Mouse (Mus musculus): ENCODE results near the gene Dnah11. TPM values are rescaled to one million over a fixed set of nuclear protein-coding genes. Genes with fewer than 3 reads are reported as not detected.

Gene Dnah11
- polyA plus RNA-seq, 1 experiment from 2014 or later = 0.05 TPM

DNA sequence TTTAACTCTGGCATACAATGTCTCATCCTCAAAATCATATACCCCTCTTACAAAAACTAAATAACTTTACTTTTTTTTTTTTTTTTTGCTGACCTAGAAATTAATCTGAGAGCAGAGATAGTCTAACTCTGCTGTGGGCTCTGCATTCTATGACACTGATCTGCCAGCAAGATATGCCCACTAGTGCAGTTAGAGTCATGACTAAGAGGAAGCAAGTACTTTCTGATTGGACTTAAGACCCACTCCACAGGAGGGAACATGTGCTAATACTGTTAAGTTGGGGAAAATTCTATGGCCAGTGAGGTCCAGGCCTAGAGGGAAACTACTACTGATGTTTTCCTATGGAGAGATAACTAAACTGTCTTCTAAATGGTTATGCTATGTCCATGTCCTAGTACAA, 225.1 kb downstream of the Dnah11 start:
- no peaks in the 10 kb centered on the region for H3K27me3 ChIP-seq (ENCODE audit: control insufficient read depth, insufficient read depth, low read length)
- H3K36me3 ChIP-seq (ENCODE audit: control insufficient read depth, insufficient read depth, low read length) = no peaks in the 10 kb centered on the region
- H3K4me2 ChIP-seq (ENCODE audit: low read depth, low read length) = no peak overlapping the region
- H3K4me1 ChIP-seq (ENCODE audit: control insufficient read depth, insufficient read depth, low read length) = no peaks in the 10 kb centered on the region
- no peak overlapping the region for H3K9ac ChIP-seq (ENCODE audit: low read length)
- no peak overlapping the region for H3K27ac ChIP-seq (ENCODE audit: low read length)
- no peak for ATAC-seq (ENCODE audit: insufficient read depth, low FRiP score)
- no peak overlapping the region for H3K4me3 ChIP-seq (replicated peaks; ENCODE audit: low read length)
- no peaks in the 10 kb centered on the region for H3K9me3 ChIP-seq (replicated peaks; ENCODE audit: control insufficient read depth, low read length)

DNA sequence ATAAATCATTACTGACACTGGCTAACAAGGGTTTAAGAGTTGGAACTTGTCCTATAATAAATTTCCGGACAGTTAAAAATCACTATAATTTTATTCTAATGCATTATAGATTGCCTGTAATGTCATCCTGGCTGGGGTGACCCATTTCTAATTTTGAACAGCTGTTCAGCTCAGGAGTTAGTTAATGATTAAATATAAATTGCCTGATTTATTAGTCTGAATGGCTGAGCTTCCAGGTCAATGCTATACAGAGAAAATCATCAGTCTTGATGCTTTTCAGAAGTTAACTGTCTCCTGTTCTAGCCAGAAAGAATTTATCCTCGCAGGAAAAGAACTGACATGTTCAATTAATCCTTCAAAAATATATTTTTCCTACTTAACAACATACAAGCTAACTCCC, 236.1 kb downstream of the Dnah11 start:
- no peaks in the 10 kb centered on the region for H3K9me3 ChIP-seq (replicated peaks; ENCODE audit: control insufficient read depth, low read length)
- no peak for ATAC-seq (ENCODE audit: insufficient read depth, low FRiP score)
- H3K36me3 ChIP-seq (ENCODE audit: control insufficient read depth, insufficient read depth, low read length) = no peaks in the 10 kb centered on the region
- 60% methylated on average over 2 of the region's 2 CpGs for WGBS
- H3K4me2 ChIP-seq (ENCODE audit: low read depth, low read length) = no peak overlapping the region
- H3K27me3 ChIP-seq (ENCODE audit: control insufficient read depth, insufficient read depth, low read length) = no peaks in the 10 kb centered on the region
- no peak overlapping the region for H3K27ac ChIP-seq (ENCODE audit: low read length)
- no peaks in the 10 kb centered on the region for H3K4me1 ChIP-seq (ENCODE audit: control insufficient read depth, insufficient read depth, low read length)
- H3K4me3 ChIP-seq (replicated peaks; ENCODE audit: low read length) = no peak overlapping the region
- no peak overlapping the region for H3K9ac ChIP-seq (ENCODE audit: low read length)

GRCm38 (mm10) chr12:117959213-117959612, 239.6 kb downstream of the Dnah11 start:
- no peaks in the 10 kb centered on the region for H3K27me3 ChIP-seq (ENCODE audit: control insufficient read depth, insufficient read depth, low read length)
- no peaks in the 10 kb centered on the region for H3K4me1 ChIP-seq (ENCODE audit: control insufficient read depth, insufficient read depth, low read length)
- no peak for ATAC-seq (ENCODE audit: insufficient read depth, low FRiP score)
- H3K36me3 ChIP-seq (ENCODE audit: control insufficient read depth, insufficient read depth, low read length) = no peaks in the 10 kb centered on the region
- H3K9ac ChIP-seq (ENCODE audit: low read length) = no peak overlapping the region
- no peak overlapping the region for H3K4me2 ChIP-seq (ENCODE audit: low read depth, low read length)
- H3K27ac ChIP-seq (ENCODE audit: low read length) = no peak overlapping the region
- H3K4me3 ChIP-seq (replicated peaks; ENCODE audit: low read length) = no peak overlapping the region
- H3K9me3 ChIP-seq (replicated peaks; ENCODE audit: control insufficient read depth, low read length) = no peaks in the 10 kb centered on the region

DNA sequence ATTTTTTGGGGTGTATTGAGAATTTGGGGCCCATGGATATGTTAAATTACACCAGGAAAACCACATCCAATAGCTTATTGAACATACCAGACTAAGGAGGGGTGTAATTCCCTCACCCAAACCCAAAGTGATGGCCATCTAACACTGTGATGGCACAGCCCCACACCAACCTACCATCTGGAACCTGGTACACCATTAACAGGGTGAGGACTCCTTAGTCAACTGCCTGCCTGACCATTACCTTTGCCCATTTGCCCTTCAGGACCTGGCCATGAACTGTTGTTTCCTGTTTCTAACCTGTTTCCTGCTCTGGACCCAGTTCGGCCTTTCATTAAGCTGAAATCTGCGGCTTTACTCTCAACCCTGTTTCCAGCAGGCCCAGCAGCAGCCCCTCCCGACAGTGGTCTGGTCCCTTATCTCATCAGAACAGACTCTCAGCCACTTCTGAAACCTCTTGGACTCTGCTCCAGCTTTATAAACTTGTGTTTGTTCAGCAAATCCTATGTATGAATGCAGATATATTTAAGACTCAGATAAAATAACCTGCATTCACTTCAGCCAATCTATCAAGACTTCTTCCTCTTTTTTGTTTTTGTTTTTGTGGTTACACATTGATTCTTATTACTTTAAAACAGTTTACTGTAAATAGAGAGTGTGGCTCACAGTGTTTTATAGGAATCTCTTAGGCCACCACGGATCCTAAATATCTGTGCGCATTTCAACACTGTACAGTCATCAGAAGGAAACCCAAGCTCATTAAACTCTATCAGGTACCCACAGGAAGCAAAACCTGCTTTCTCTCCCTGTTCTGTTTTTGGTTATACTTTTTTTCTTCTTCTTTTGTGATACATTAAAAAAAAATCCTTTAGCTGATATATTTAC, 251.8 kb downstream of the Dnah11 start:
- Histone ChIP-seq H3K4me1 (ENCODE audit: control insufficient read depth, insufficient read depth, low read length) (no peaks in the 10 kb centered on the region), H3K9ac (ENCODE audit: low read length) (no peak overlapping the region), H3K36me3 (ENCODE audit: control insufficient read depth, insufficient read depth, low read length) (no peaks in the 10 kb centered on the region), H3K27me3 (ENCODE audit: control insufficient read depth, insufficient read depth, low read length) (no peaks in the 10 kb centered on the region; the same call in 1 of the 2 replicates), H3K4me2 (ENCODE audit: low read depth, low read length) (no peak overlapping the region), H3K4me3 (replicated peaks; ENCODE audit: low read length) (no peak overlapping the region), H3K9me3 (replicated peaks; ENCODE audit: control insufficient read depth, low read length) (no peaks in the 10 kb centered on the region), H3K27ac (ENCODE audit: low read length) (peak overlapping the region; percentile 34; the same call in 1 of the 2 replicates)
- 46% methylated on average over 5 of the region's 5 CpGs for WGBS
- ATAC-seq (ENCODE audit: insufficient read depth, low FRiP score) = no peak

DNA sequence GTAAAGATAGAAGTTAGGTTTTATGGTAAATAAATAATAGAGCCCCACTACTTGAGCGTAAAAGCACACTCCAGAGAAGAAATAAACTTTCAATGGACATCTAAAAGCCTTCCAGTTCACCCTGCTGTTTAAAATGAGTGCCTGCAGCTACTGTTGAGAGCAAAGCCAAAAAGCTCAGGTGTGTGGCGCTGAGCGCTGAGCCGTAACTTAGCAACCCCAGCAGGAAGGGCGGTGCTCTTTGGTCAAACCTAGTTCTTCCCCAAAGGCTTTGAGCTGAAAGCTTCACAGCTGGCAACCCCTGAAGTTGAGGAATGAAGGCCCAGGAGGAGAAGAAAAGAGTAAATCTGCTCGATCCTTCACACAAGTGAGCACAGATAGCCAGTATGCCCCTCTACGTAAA, 256.9 kb downstream of the Dnah11 start:
- no peaks in the 10 kb centered on the region for H3K4me1 ChIP-seq (ENCODE audit: control insufficient read depth, insufficient read depth, low read length)
- WGBS = 40% methylated on average over 7 of the region's 7 CpGs
- H3K4me2 ChIP-seq (ENCODE audit: low read depth, low read length) = no peak overlapping the region
- H3K9ac ChIP-seq (ENCODE audit: low read length) = no peak overlapping the region
- no peak overlapping the region for H3K27ac ChIP-seq (ENCODE audit: low read length)
- no peaks in the 10 kb centered on the region for H3K27me3 ChIP-seq (ENCODE audit: control insufficient read depth, insufficient read depth, low read length)
- ATAC-seq (ENCODE audit: insufficient read depth, low FRiP score) = no peak
- H3K9me3 ChIP-seq (replicated peaks; ENCODE audit: control insufficient read depth, low read length) = no peaks in the 10 kb centered on the region
- H3K36me3 ChIP-seq (ENCODE audit: control insufficient read depth, insufficient read depth, low read length) = no peaks in the 10 kb centered on the region
- no peak overlapping the region for H3K4me3 ChIP-seq (replicated peaks; ENCODE audit: low read length)

- 57% methylated on average over 2 of the region's 2 CpGs for WGBS
- no peak for ATAC-seq (ENCODE audit: insufficient read depth, low FRiP score)
- H3K4me3 ChIP-seq (replicated peaks; ENCODE audit: low read length) = no peak overlapping the region
Measured at GRCm38 (mm10) chr12:117938214-117938613, 260.6 kb downstream of the Dnah11 start.

GRCm38 (mm10) chr12:117932026-117932425, 266.8 kb downstream of the Dnah11 start:
- ATAC-seq (ENCODE audit: insufficient read depth, low FRiP score) = no peak
- Histone ChIP-seq H3K4me3 (replicated peaks; ENCODE audit: low read length) (no peak overlapping the region), H3K4me1 (ENCODE audit: control insufficient read depth, insufficient read depth, low read length) (no peaks in the 10 kb centered on the region), H3K27ac (ENCODE audit: low read length) (no peak overlapping the region), H3K9ac (ENCODE audit: low read length) (no peak overlapping the region), H3K27me3 (ENCODE audit: control insufficient read depth, insufficient read depth, low read length) (no peaks in the 10 kb centered on the region), H3K4me2 (ENCODE audit: low read depth, low read length) (no peak overlapping the region), H3K9me3 (replicated peaks; ENCODE audit: control insufficient read depth, low read length) (no peaks in the 10 kb centered on the region), H3K36me3 (ENCODE audit: control insufficient read depth, insufficient read depth, low read length) (no peaks in the 10 kb centered on the region)
- WGBS = 48% methylated on average over 1 of the region's 1 CpGs

More at GRCm38 (mm10) chr12:117938214-117938613, 260.6 kb downstream of the Dnah11 start:
- Histone ChIP-seq H3K9ac (ENCODE audit: low read length) (no peak overlapping the region), H3K4me1 (ENCODE audit: control insufficient read depth, insufficient read depth, low read length) (no peaks in the 10 kb centered on the region), H3K4me2 (ENCODE audit: low read depth, low read length) (no peak overlapping the region), H3K27me3 (ENCODE audit: control insufficient read depth, insufficient read depth, low read length) (no peaks in the 10 kb centered on the region), H3K27ac (ENCODE audit: low read length) (no peak overlapping the region), H3K36me3 (ENCODE audit: control insufficient read depth, insufficient read depth, low read length) (no peaks in the 10 kb centered on the region), H3K9me3 (replicated peaks; ENCODE audit: control insufficient read depth, low read length) (no peaks in the 10 kb centered on the region)

DNA sequence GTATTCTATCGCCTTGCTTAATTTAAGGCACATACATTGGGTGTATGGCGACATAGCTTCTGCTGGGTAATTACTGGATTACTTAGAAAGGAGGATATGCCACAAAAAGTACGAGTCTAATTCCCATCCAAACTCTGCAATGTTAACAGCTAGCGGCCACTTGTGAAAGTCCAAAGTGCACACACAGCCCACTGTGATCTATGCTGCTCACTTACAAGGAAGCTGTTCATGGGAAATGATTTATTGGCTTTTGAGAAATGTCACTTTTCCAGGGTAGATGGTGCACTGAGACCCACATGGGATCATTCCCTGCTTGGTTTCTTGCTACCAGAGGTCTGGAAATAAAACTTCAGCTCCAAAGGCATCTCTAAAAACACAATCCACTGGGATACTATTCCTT, 269.1 kb downstream of the Dnah11 start:
- no peak overlapping the region for H3K4me3 ChIP-seq (replicated peaks; ENCODE audit: low read length)
- H3K9me3 ChIP-seq (replicated peaks; ENCODE audit: control insufficient read depth, low read length) = no peaks in the 10 kb centered on the region
- H3K4me2 ChIP-seq (ENCODE audit: low read depth, low read length) = no peak overlapping the region
- 80% methylated on average over 4 of the region's 4 CpGs for WGBS
- H3K27me3 ChIP-seq (ENCODE audit: control insufficient read depth, insufficient read depth, low read length) = no peaks in the 10 kb centered on the region
- no peaks in the 10 kb centered on the region for H3K36me3 ChIP-seq (ENCODE audit: control insufficient read depth, insufficient read depth, low read length)
- no peak overlapping the region for H3K9ac ChIP-seq (ENCODE audit: low read length)
- no peaks in the 10 kb centered on the region for H3K4me1 ChIP-seq (ENCODE audit: control insufficient read depth, insufficient read depth, low read length)
- ATAC-seq (ENCODE audit: insufficient read depth, low FRiP score) = no peak
- H3K27ac ChIP-seq (ENCODE audit: low read length) = no peak overlapping the region

GRCm38 (mm10) chr12:117915826-117916588, 282.8 kb downstream of the Dnah11 start:
- no peak overlapping the region for H3K4me2 ChIP-seq (ENCODE audit: low read depth, low read length)
- H3K36me3 ChIP-seq (ENCODE audit: control insufficient read depth, insufficient read depth, low read length) = no peaks in the 10 kb centered on the region
- H3K27ac ChIP-seq (ENCODE audit: low read length) = no peak overlapping the region
- no peaks in the 10 kb centered on the region for H3K9me3 ChIP-seq (replicated peaks; ENCODE audit: control insufficient read depth, low read length)
- no peaks in the 10 kb centered on the region for H3K27me3 ChIP-seq (ENCODE audit: control insufficient read depth, insufficient read depth, low read length)
- no peaks in the 10 kb centered on the region for H3K4me1 ChIP-seq (ENCODE audit: control insufficient read depth, insufficient read depth, low read length)
- no peak overlapping the region for H3K4me3 ChIP-seq (replicated peaks; ENCODE audit: low read length)
- no peak for ATAC-seq (ENCODE audit: insufficient read depth, low FRiP score)
- 55% methylated on average over 10 of the region's 10 CpGs for WGBS
- no peak overlapping the region for H3K9ac ChIP-seq (ENCODE audit: low read length)

Measured in stomach, embryonic 16.5 days (tissue).